Mouse (Mus musculus) heart, embryonic 16.5 days (tissue): Measurements from ENCODE around the gene Brk1. TPM values are rescaled to one million over a fixed set of nuclear protein-coding genes. Genes with fewer than 3 reads are reported as not detected.

ENCODE experiments used
- ATAC-seq: fragments of 200-750 bp; cut with Nextera tagmentation; replicated peaks from 2 replicates; pipeline ENCODE4 v1.8.0; 2017; ENCODE audit warnings: moderate number of reproducible peaks; ENCODE audit not compliant: insufficient read depth, low FRiP score; ENCODE audit errors: extremely low read depth
- H3K27ac ChIP-seq: fragments of 300-500 bp; sonication (generic); 2 replicates; pipeline ENCODE4 v1.5.1; 2014; ENCODE audit warnings: mild to moderate bottlenecking, low read length, control low read depth, moderate library complexity
- H3K27me3 ChIP-seq: fragments of 300-500 bp; sonication (generic); 2 replicates; pipeline ENCODE4 v1.6.1; 2014; ENCODE audit warnings: low read length, mixed read lengths; ENCODE audit not compliant: control insufficient read depth, insufficient read depth
- H3K36me3 ChIP-seq: fragments of 300-500 bp; sonication (generic); 2 replicates; pipeline ENCODE4 v1.6.1; 2014; ENCODE audit not compliant: control insufficient read depth, insufficient read depth
- H3K4me1 ChIP-seq: fragments of 300-500 bp; sonication (generic); 2 replicates; pipeline ENCODE4 v1.6.1; 2014; ENCODE audit warnings: low read length, mixed read lengths; ENCODE audit not compliant: control insufficient read depth, insufficient read depth
- H3K4me2 ChIP-seq: fragments of 300-500 bp; sonication (generic); 2 replicates; pipeline ENCODE4 v1.6.1; 2014; ENCODE audit warnings: low read depth, mild to moderate bottlenecking, control low read depth, low read length
- H3K4me3 ChIP-seq: fragments of 300-500 bp; sonication (generic); 2 replicates; pipeline ENCODE4 v1.5.1; 2014; ENCODE audit warnings: mild to moderate bottlenecking, control low read depth, low read length
- H3K9ac ChIP-seq: fragments of 300-500 bp; sonication (generic); 2 replicates; pipeline ENCODE4 v1.6.1; 2014; ENCODE audit warnings: low read length, control low read depth
- H3K9me3 ChIP-seq: fragments of 300-500 bp; sonication (generic); replicated peaks from 2 replicates; pipeline ENCODE4 v1.6.1; 2016; ENCODE audit warnings: low read length; ENCODE audit not compliant: control insufficient read depth
- WGBS: fragments of 180-500 bp; shearing (Covaris S2); extraction: QIAGEN DNeasy Blood & Tissue Kit; methylation state at CpG from one replicate; pipeline ENCODE4 v1.1.7; 2014; 5-methylcytosine and 5-hydroxymethylcytosine counted together
- polyA plus RNA-seq: library from polyadenylated mRNA; unstranded; fragments of >200 nt; fragmentation: Nextera tagmentation; extraction: Ambion mirVana; gene quantifications from 2 replicates; pipeline ENCODE4 v1.2.1, GENCODE M21; 2015

Gene Brk1
- polyA plus RNA-seq, 1 experiment from 2014 or later, result 178 TPM

- H3K27ac ChIP-seq, result peak within 1 kb of the TSS; percentile 28; the same call in 1 of the 2 replicates
Observed at GRCm38 (mm10) chr6:113638302-113639040, 33.9 kb downstream of the Brk1 start, which contains the start of gene Irak2. Irak2 (plus strand) TSS chr6:113638467.

GRCm38 (mm10) chr6:113639201-113639600 is 34.6 kb downstream of the Brk1 start:
- no peak for ATAC-seq
- H3K27me3 ChIP-seq, result no peaks in the 10 kb centered on the region
- 76% methylated on average over 4 of the region's 4 CpGs for WGBS
- peak overlapping the region; percentile 71; the same call in 1 of the 2 replicates for H3K4me2 ChIP-seq
- H3K4me1 ChIP-seq, result no peaks in the 10 kb centered on the region
- H3K9me3 ChIP-seq, result no peaks in the 10 kb centered on the region
- H3K4me3 ChIP-seq, result no peak overlapping the region
- H3K36me3 ChIP-seq, result no peaks in the 10 kb centered on the region
- H3K27ac ChIP-seq, result no peak overlapping the region
- H3K9ac ChIP-seq, result no peak overlapping the region

More at GRCm38 (mm10) chr6:113638302-113639040, 33.9 kb downstream of the Brk1 start, which contains the start of gene Irak2:
- H3K4me1 ChIP-seq, result no peaks in the 10 kb centered on the region
- H3K4me2 ChIP-seq, result peak within 1 kb of the TSS; percentile 71
- H3K9me3 ChIP-seq, result no peaks in the 10 kb centered on the region
- 9% methylated on average over 37 of the region's 37 CpGs for WGBS
- peak; percentile 93 for ATAC-seq
- peak within 1 kb of the TSS; percentile 81 for H3K9ac ChIP-seq
- H3K36me3 ChIP-seq, result no peaks in the 10 kb centered on the region
- H3K27me3 ChIP-seq, result no peaks in the 10 kb centered on the region
- H3K4me3 ChIP-seq, result peak within 1 kb of the TSS; percentile 59

- no peak overlapping the region for H3K4me3 ChIP-seq
- no peak for ATAC-seq
- no peak overlapping the region for H3K9ac ChIP-seq
- WGBS, result 72% methylated on average over 8 of the region's 8 CpGs
- H3K27me3 ChIP-seq, result no peaks in the 10 kb centered on the region
- H3K4me1 ChIP-seq, result no peaks in the 10 kb centered on the region
- no peak overlapping the region for H3K4me2 ChIP-seq
- H3K36me3 ChIP-seq, result no peaks in the 10 kb centered on the region
- H3K9me3 ChIP-seq, result no peaks in the 10 kb centered on the region
- no peak overlapping the region for H3K27ac ChIP-seq
Observed at GRCm38 (mm10) chr6:113642605-113643004, 38.0 kb downstream of the Brk1 start.

- Histone ChIP-seq H3K4me2 (no peak overlapping the region), H3K27ac (no peak overlapping the region), H3K36me3 (no peaks in the 10 kb centered on the region), H3K27me3 (no peaks in the 10 kb centered on the region), H3K4me3 (no peak overlapping the region), H3K4me1 (no peaks in the 10 kb centered on the region), H3K9ac (no peak overlapping the region), H3K9me3 (no peaks in the 10 kb centered on the region)
- ATAC-seq, result no peak
- 75% methylated on average over 4 of the region's 4 CpGs for WGBS
Observed at GRCm38 (mm10) chr6:113643021-113643420, 38.4 kb downstream of the Brk1 start.

GRCm38 (mm10) chr6:113643967-113644366 is 39.4 kb downstream of the Brk1 start:
- ATAC-seq, result no peak
- H3K4me1 ChIP-seq, result no peaks in the 10 kb centered on the region
- no peak overlapping the region for H3K4me3 ChIP-seq
- WGBS, result 94% methylated on average over 2 of the region's 2 CpGs
- H3K9me3 ChIP-seq, result no peaks in the 10 kb centered on the region
- no peak overlapping the region for H3K9ac ChIP-seq
- peak overlapping the region; percentile 73 for H3K27ac ChIP-seq
- no peak overlapping the region for H3K4me2 ChIP-seq
- H3K36me3 ChIP-seq, result no peaks in the 10 kb centered on the region
- no peaks in the 10 kb centered on the region for H3K27me3 ChIP-seq

DNA sequence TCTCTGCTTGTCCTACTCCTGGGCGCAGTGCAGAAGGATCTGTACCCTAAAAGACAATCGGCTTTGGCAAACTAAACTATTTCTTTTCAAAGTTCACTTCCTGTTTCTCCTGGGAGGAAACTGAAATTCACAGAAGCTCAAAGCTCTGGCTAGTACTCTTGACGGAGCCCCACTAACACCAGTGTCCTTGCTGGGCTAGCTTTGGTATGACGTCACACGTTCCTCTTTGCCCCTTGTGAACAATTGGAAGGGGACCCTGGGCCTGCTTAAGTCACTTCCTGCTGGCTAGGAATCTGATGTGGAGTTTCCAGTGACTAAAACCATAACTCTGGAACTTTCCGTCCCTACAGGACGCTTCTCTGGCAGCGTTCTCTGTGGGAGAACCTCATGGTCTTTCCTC is 40.2 kb downstream of the Brk1 start:
- H3K27me3 ChIP-seq, result no peaks in the 10 kb centered on the region
- H3K36me3 ChIP-seq, result no peaks in the 10 kb centered on the region
- H3K27ac ChIP-seq, result peak overlapping the region; percentile 73
- H3K9ac ChIP-seq, result no peak overlapping the region
- WGBS, result 63% methylated on average over 8 of the region's 8 CpGs
- no peak overlapping the region for H3K4me2 ChIP-seq
- H3K9me3 ChIP-seq, result no peaks in the 10 kb centered on the region
- no peaks in the 10 kb centered on the region for H3K4me1 ChIP-seq
- peak; percentile 68; the same call in 1 of the 2 replicates for ATAC-seq
- no peak overlapping the region for H3K4me3 ChIP-seq

- Histone ChIP-seq H3K4me1 (no peaks in the 10 kb centered on the region), H3K4me2 (no peak overlapping the region), H3K27ac (no peak overlapping the region), H3K36me3 (no peaks in the 10 kb centered on the region), H3K9me3 (no peaks in the 10 kb centered on the region), H3K4me3 (no peak overlapping the region), H3K27me3 (no peaks in the 10 kb centered on the region), H3K9ac (no peak overlapping the region)
- no peak for ATAC-seq
- 76% methylated on average over 7 of the region's 7 CpGs for WGBS
Observed at GRCm38 (mm10) chr6:113649346-113650196, 45.0 kb downstream of the Brk1 start.

DNA sequence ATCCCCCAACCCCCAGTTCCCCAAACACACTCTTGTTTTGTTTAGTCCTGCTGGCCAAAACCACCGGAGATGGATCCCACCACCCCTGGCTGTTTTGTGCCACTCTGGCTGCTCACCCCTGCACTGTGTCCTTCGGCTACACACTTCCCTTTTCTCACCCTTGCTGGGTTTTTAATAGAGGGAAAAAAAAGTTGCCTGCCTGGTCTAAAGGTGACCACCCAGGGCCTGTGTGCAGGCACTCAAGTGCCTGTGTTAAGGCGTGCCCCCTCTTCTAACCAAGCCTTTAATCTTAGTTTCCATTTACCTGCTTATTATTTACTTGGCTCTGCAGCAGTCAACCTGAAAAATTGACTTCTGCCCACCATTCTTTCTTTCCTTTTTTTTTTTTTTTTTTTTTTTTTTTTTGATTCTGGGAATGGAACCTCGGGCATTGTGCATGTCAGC is 45.6 kb downstream of the Brk1 start:
- Histone ChIP-seq H3K9me3 (no peaks in the 10 kb centered on the region), H3K27ac (no peak overlapping the region), H3K27me3 (no peaks in the 10 kb centered on the region), H3K4me3 (no peak overlapping the region), H3K4me1 (peaks cover 3% of the 10 kb centered on the region; the same call in 1 of the 2 replicates), H3K36me3 (no peaks in the 10 kb centered on the region), H3K4me2 (no peak overlapping the region), H3K9ac (no peak overlapping the region)
- 66% methylated on average over 4 of the region's 4 CpGs for WGBS
- no peak for ATAC-seq

DNA sequence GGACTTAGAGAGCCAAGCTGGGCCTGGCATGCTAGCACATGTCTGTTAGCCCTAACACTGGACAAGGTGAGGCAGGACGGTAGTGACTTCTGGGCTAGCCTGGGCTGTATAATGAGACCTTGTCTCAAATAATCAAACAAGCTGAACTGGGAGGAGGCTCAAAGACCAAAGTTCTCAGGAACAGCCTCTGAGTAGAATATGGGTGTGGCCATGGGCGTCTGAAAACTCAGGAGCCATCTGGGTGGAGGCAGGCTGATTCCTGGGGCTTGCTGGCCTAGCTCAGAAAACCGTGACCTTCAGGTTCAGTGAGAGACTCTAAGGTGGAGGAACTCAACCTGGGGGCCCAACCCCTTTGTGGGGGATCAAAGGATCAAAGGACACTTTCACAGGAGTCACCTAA is 47.1 kb downstream of the Brk1 start:
- no peaks in the 10 kb centered on the region for H3K27me3 ChIP-seq
- peaks cover 3% of the 10 kb centered on the region; the same call in 1 of the 2 replicates for H3K4me1 ChIP-seq
- 67% methylated on average over 3 of the region's 3 CpGs for WGBS
- no peak overlapping the region for H3K4me3 ChIP-seq
- no peak for ATAC-seq
- no peak overlapping the region for H3K9ac ChIP-seq
- H3K9me3 ChIP-seq, result no peaks in the 10 kb centered on the region
- H3K27ac ChIP-seq, result no peak overlapping the region
- no peak overlapping the region for H3K4me2 ChIP-seq
- H3K36me3 ChIP-seq, result no peaks in the 10 kb centered on the region
